Mouse (Mus musculus) CH12.LX (cell line): ENCODE results near the gene Ak4. TPM values are rescaled to one million over a fixed set of nuclear protein-coding genes. Genes with fewer than 3 reads are reported as not detected.

Experiments
- DNase-seq: peaks from one replicate; pipeline ENCODE4 v3.0.0-alpha.2; 2013; ENCODE audit errors: extremely low read depth
- H3K27ac ChIP-seq: 2 replicates; pipeline ENCODE4 v1.5.1; 2012; ENCODE audit warnings: low read depth, mild to moderate bottlenecking, control low read depth, moderate library complexity; ENCODE audit not compliant: insufficient read depth
- H3K27me3 ChIP-seq: replicated peaks from 2 replicates; pipeline ENCODE3; 2012; ENCODE audit warnings: inconsistent platforms
- H3K36me3 ChIP-seq, 2 experiments: replicated peaks in 1 of 2; 2 replicates each; pipeline versions ENCODE3 to v1.6.1; 2012; ENCODE audit warnings: inconsistent platforms in 1 of 2, low read length in 1 of 2, mild to moderate bottlenecking in 1 of 2, mixed read lengths in 1 of 2, moderate library complexity in 1 of 2; ENCODE audit not compliant: control insufficient read depth in 1 of 2, insufficient read depth in 1 of 2
- H3K4me1 ChIP-seq, 2 experiments: 2 replicates each; pipeline ENCODE4 v1.6.1; 2012; ENCODE audit warnings: inconsistent platforms in 1 of 2, moderate library complexity in 1 of 2; ENCODE audit not compliant: insufficient read depth in 2 of 2, control insufficient read depth in 1 of 2
- H3K4me2 ChIP-seq: 2 replicates; pipeline ENCODE4 v1.6.1; 2012; ENCODE audit warnings: low read depth, mild to moderate bottlenecking, control low read depth; ENCODE audit not compliant: poor library complexity, insufficient read depth, severe bottlenecking
- H3K4me3 ChIP-seq, 3 experiments: fragments of 150-350 bp in 1 of 3; sonication (generic) in 1 of 3; replicated peaks in 1 of 3; 2 replicates each; pipeline versions ENCODE3 to v1.5.1; 2011 to 2012; ENCODE audit warnings: low read depth in 2 of 3, low read length in 2 of 3, mild to moderate bottlenecking in 2 of 3, moderate library complexity in 2 of 3, control low read depth in 1 of 3, improper control_type of control experiment in 1 of 3, inconsistent platforms in 1 of 3, mixed read lengths in 1 of 3; ENCODE audit not compliant: poor library complexity in 1 of 3
- H3K79me2 ChIP-seq: replicated peaks from 2 replicates; pipeline ENCODE4 v1.6.1; 2012; ENCODE audit warnings: mild to moderate bottlenecking, moderate library complexity; ENCODE audit not compliant: control insufficient read depth, poor library complexity, insufficient read depth, severe bottlenecking; ENCODE audit errors: extremely low read depth
- H3K9ac ChIP-seq: 2 replicates; pipeline ENCODE4 v1.6.1; 2012; ENCODE audit warnings: low read depth, mild to moderate bottlenecking, control low read depth, moderate library complexity; ENCODE audit not compliant: insufficient read depth
- H3K9me3 ChIP-seq: replicated peaks from 2 replicates; pipeline ENCODE3; 2012; ENCODE audit warnings: low read length, inconsistent platforms, mixed read lengths
- BHLHE40 ChIP-seq: IDR thresholded peaks from 2 replicates; pipeline ENCODE4 v1.6.1; 2011; ENCODE audit warnings: mild to moderate bottlenecking, low read depth, low read length, improper control_type of control experiment
- CHD1 ChIP-seq: IDR thresholded peaks from 2 replicates; pipeline ENCODE4 v1.6.1; 2012; ENCODE audit warnings: low read depth, low read length, improper control_type of control experiment, inconsistent platforms
- ELF1 ChIP-seq: IDR thresholded peaks from 2 replicates; pipeline ENCODE4 v1.6.1; 2014; ENCODE audit warnings: low read depth, mild to moderate bottlenecking, inconsistent platforms, low read length, improper control_type of control experiment
- EP300 ChIP-seq: IDR thresholded peaks from 2 replicates; pipeline ENCODE4 v1.6.1; 2011; ENCODE audit warnings: low read length, improper control_type of control experiment
- ETS1 ChIP-seq: conservative IDR thresholded peaks from 2 replicates; pipeline ENCODE4 v1.6.1; 2012; ENCODE audit warnings: low read depth, mild to moderate bottlenecking, inconsistent platforms, low read length, improper control_type of control experiment, moderate library complexity
- IRF4 ChIP-seq: IDR thresholded peaks from 2 replicates; pipeline ENCODE4 v1.6.1; 2014; ENCODE audit warnings: low read depth, mild to moderate bottlenecking, inconsistent platforms, low read length, improper control_type of control experiment
- JUN ChIP-seq: IDR thresholded peaks from 2 replicates; pipeline ENCODE4 v1.6.1; 2011; ENCODE audit warnings: low read depth, mild to moderate bottlenecking, low read length, improper control_type of control experiment, moderate library complexity; ENCODE audit not compliant: insufficient read depth
- JUND ChIP-seq: conservative IDR thresholded peaks from 2 replicates; pipeline ENCODE4 v1.6.1; 2011; ENCODE audit warnings: low read depth, low read length, improper control_type of control experiment
- KAT2A ChIP-seq: IDR thresholded peaks from 2 replicates; pipeline ENCODE4 v1.6.1; 2012; ENCODE audit warnings: low read length, improper control_type of control experiment, inconsistent platforms; ENCODE audit not compliant: insufficient replicate concordance
- MEF2A ChIP-seq: IDR thresholded peaks from 2 replicates; pipeline ENCODE4 v1.6.1; 2014; ENCODE audit warnings: low read depth, mild to moderate bottlenecking, inconsistent platforms, low read length, improper control_type of control experiment, borderline replicate concordance
- MXI1 ChIP-seq: IDR thresholded peaks from 2 replicates; pipeline ENCODE4 v1.6.1; 2011; ENCODE audit warnings: mild to moderate bottlenecking, low read depth, low read length, improper control_type of control experiment
- NELFE ChIP-seq: IDR thresholded peaks from 2 replicates; pipeline ENCODE4 v1.6.1; 2011; ENCODE audit warnings: low read depth, low read length, improper control_type of control experiment
- NRF1 ChIP-seq: IDR thresholded peaks from 2 replicates; pipeline ENCODE4 v1.6.1; 2014; ENCODE audit warnings: low read depth, mild to moderate bottlenecking, inconsistent platforms, low read length, improper control_type of control experiment, moderate library complexity
- PAX5 ChIP-seq: IDR thresholded peaks from 2 replicates; pipeline ENCODE4 v1.6.1; 2012; ENCODE audit warnings: low read length, inconsistent platforms, mixed read lengths
- TCF12 ChIP-seq: IDR thresholded peaks from 2 replicates; pipeline ENCODE4 v1.6.1; 2014; ENCODE audit warnings: low read depth, mild to moderate bottlenecking, inconsistent platforms, low read length, improper control_type of control experiment
- USF1 ChIP-seq: IDR thresholded peaks from 2 replicates; pipeline ENCODE4 v1.6.1; 2014; ENCODE audit warnings: low read depth, mild to moderate bottlenecking, inconsistent platforms, low read length, improper control_type of control experiment
- USF2 ChIP-seq: conservative IDR thresholded peaks from 2 replicates; pipeline ENCODE4 v1.6.1; 2011; ENCODE audit warnings: low read depth, low read length, improper control_type of control experiment
- ZKSCAN1 ChIP-seq: IDR thresholded peaks from 2 replicates; pipeline ENCODE4 v1.6.1; 2012; ENCODE audit warnings: low read depth, inconsistent platforms, low read length, improper control_type of control experiment, borderline replicate concordance
- ZMIZ1 ChIP-seq: IDR thresholded peaks from 2 replicates; pipeline ENCODE4 v1.6.1; 2012; ENCODE audit warnings: low read depth, mild to moderate bottlenecking, inconsistent platforms, low read length, improper control_type of control experiment
- dilution Hi-C: fragments of 300-500 bp; cut with MboI; formaldehyde crosslinking; loops from 2 replicates; pipeline ENCODE4 v1.14.3; 2020; ENCODE audit warnings: low sequenced_read_pairs; ENCODE audit not compliant: extremely low pct_unique_long_range_greater_than_20kb, extremely low pct_ligation_motif_present
- in situ Hi-C: fragments of 300-500 bp; cut with MboI; formaldehyde crosslinking; loops from 3 replicates; pipeline ENCODE4 v1.14.3; 2019; ENCODE audit warnings: low sequenced_read_pairs, low pct_ligation_motif_present, low pct_unique_long_range_greater_than_20kb, mixed read lengths
- polyA plus RNA-seq: library from polyadenylated mRNA; unstranded; fragments of >175 nt; gene quantifications from 2 replicates; pipeline ENCODE4 v1.2.1, GENCODE M21; 2012; ENCODE audit warnings: low read depth; ENCODE audit not compliant: insufficient read length
- total RNA-seq, 2 experiments: library from RNA; depleted of rRNA; stranded (reverse); fragments of 300-350 nt in 1 of 2; fragments of >200 nt in 1 of 2; gene quantifications; 2 replicates each; pipeline ENCODE4 v1.2.3; 2012 to 2014

Ak4 gene
- total and polyA plus RNA-seq, 3 experiments: 11.8 to 49.4 (median 23.0) TPM

- Histone ChIP-seq H3K9ac (no peak overlapping the region), H3K4me1 (no peaks in the 10 kb centered on the region), H3K27me3 (no peaks in the 10 kb centered on the region), H3K4me2 (no peak overlapping the region), H3K9me3 (peaks cover 3% of the 10 kb centered on the region), H3K27ac (no peak overlapping the region), H3K36me3 (no peaks in the 10 kb centered on the region)
- DNase-seq: no peak
- dilution Hi-C loops: no loop called here
- in situ Hi-C loops: no loop called here
- TF ChIP-seq MEF2A (no peak), JUN (no peak), PAX5 (no peak), USF1 (no peak), USF2 (no peak), MXI1 (no peak)
- TF ChIP-seq, all 38 proteins: peak for 0
- Histone ChIP-seq H3K4me3 (no peak overlapping the region), H3K79me2 (no peaks in the 10 kb centered on the region)
These were observed 77.1 kb downstream of the Ak4 start for GRCm38 (mm10) chr4:101496188-101496533.

- no peak within 1 kb of the TSS for H3K4me2 ChIP-seq
- TF ChIP-seq ZMIZ1 (no peak), JUND (no peak), ETS1 (no peak), IRF4 (no peak), MEF2A (no peak), NRF1 (no peak), BHLHE40 (no peak), ZKSCAN1 (no peak), CHD1 (no peak), ELF1 (no peak), EP300 (no peak), PAX5 (no peak), TCF12 (no peak), NELFE (no peak), KAT2A (no peak), JUN (no peak)
- H3K9me3 ChIP-seq: peaks cover 3% of the 10 kb centered on the region
- dilution Hi-C loops (no loop called here), in situ Hi-C loops (no loop called here)
- H3K9ac ChIP-seq: no peak within 1 kb of the TSS
- no peaks in the 10 kb centered on the region for H3K4me1 ChIP-seq
- H3K36me3 ChIP-seq: no peaks in the 10 kb centered on the region
- H3K27me3 ChIP-seq: no peaks in the 10 kb centered on the region
- no peak within 1 kb of the TSS for H3K4me3 ChIP-seq
- H3K27ac ChIP-seq: no peak within 1 kb of the TSS
- no peaks in the 10 kb centered on the region for H3K79me2 ChIP-seq
- DNase-seq: no peak
These were observed 77.6 kb downstream of the Ak4 start, which contains the start of gene Dnajc6 for GRCm38 (mm10) chr4:101496534-101497237. Gene Dnajc6 (plus strand): TSS chr4:101496648.
